Mouse (Mus musculus) regulatory T cell (primary cell): ENCODE data around the gene Gm13762.
"Not testable (repeated sequence)": the region's sequence is repeated elsewhere in the genome, so short reads cannot be mapped to it uniquely, and the experiment has no call there.

ENCODE experiments used
- in situ Hi-C: fragments of 300-600 bp; cut with MboI, MseI; formaldehyde crosslinking; loops from one replicate; pipeline ENCODE4 v1.15.1; 2025; ENCODE audit warnings: high pct_unique_total_duplicates

Gm13762 gene

DNA sequence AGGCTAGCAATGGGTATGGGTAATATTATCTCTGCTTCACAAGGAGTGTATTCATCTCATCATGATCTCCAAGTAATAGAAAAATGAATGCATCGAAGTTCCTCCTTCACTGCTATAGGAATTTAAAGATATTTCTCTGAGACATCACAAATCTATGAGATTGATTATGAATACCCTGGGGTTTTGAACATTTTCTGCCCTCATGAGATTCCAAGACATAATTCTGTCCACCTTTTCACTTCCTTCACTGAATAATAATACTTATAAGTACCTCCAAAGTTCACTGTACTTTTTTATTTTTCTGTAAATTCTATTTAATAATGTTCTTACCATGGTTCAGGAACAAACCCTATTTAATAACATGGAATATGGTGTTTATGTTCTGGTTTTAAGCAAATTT is at the start of gene Gm13762:
Gene Gm13762, minus strand, starts transcription at position 101 of the 400 bp plus-strand sequence.
- in situ Hi-C loops, result no loop called here

DNA sequence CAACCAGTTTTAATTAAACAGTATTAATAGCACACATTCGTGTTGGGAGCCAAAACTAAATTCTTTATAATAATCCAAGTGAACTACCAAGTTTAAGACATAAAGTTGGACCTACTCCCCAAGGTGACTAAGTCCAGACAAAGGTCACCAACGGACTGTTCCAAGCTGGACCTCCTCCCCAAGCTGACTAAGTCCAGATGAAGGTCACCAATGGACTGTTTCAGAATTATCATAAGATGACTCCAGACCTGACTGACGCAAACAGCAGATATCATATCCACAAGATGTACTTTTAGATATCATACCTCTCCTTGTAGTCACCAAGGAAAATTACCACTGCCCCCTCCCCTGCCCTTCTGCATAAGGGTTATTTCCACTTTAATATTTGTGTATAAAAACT is 41.4 kb upstream of the Gm13762 start:
- in situ Hi-C loops, result not testable (repeated sequence)

DNA sequence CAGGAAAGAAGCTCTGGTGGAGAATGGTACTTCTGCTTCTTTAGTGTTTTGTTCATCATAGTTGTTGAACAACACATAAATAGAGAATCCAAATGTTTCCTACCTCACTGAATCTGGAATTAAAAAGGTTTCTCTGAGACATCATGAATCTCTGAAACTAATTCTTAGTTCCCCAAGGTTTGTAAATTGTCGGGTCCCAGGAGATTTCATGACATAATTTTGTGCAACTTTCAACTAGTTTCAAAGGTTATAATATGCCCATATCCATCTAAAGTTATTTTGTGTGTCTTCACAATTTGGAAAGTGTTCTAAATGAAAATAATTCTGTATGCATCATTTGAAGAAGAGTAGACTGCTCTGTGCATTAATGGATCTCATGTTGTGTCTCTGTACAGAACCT is 38.2 kb upstream of the Gm13762 start, which contains the start of gene Olfr1216:
Gene Olfr1216, minus strand, starts transcription at position 101 of the 400 bp plus-strand sequence.
- in situ Hi-C loops, result no loop called here

DNA sequence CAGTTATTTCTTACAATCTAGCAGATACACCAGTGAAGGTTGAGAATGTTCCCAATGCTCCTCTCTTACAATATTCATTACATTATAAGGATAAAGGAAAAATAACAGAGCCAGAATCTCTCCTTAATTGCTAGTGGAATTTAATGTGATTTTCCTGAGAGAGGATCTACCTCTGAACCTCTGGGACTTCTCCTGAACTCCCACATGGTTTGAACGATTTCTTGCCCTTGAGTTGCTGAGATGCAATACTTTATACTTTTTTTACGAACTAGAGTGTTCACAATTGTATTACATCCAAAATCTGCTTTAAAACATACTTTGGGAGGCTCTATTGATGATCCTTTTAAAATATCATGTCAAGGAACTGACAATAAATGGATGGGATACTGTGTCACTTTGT is 26.8 kb upstream of the Gm13762 start, which contains the start of gene Olfr1215:
Gene Olfr1215, minus strand, starts transcription at position 101 of the 400 bp plus-strand sequence.
- in situ Hi-C loops, result no loop called here

DNA sequence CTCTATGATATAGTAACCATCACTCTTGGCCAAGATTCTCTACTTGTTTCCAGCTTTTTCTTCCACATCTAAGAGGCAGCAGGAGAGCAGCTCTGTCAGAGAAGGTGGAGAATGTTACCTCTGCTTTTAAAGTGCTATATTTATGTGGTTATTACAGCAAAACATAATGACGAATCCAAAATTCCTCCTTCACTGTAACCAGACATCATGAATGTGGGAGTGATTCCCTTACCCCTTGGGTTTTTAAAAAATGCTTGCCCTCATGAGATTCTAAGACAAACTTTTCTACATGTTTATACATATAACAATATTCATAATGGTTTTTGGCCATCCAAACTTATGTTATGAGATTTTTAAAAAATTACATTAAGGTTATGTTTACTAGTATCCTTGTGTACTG is 12.5 kb upstream of the Gm13762 start, which contains the start of gene Olfr1214:
Gene Olfr1214, minus strand, starts transcription at position 101 of the 400 bp plus-strand sequence.
- in situ Hi-C loops, result no loop called here

DNA sequence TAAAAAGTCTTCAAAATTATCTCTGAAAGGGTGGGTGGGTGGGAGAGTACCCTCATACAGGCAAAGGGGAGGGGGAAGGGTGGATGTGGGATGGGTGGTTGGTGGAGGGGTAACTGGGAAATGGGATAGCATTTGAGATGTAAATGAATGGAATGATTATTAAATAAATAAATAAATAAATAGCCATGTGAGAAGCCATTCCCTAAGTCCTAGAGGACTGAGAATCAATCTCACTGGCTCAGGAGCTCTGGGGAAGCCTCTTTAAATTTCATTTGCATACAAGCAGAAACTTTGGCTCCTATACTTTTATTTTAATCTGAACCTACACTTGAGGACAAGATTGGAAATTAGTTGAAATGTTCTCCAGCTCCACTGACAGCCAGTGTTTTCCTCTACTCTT is 26.4 kb downstream of the Gm13762 start, which contains the start of gene Olfr1212:
Gene Olfr1212, plus strand, starts transcription at position 301 of the 400 bp plus-strand sequence.
- in situ Hi-C loops, result no loop called here

DNA sequence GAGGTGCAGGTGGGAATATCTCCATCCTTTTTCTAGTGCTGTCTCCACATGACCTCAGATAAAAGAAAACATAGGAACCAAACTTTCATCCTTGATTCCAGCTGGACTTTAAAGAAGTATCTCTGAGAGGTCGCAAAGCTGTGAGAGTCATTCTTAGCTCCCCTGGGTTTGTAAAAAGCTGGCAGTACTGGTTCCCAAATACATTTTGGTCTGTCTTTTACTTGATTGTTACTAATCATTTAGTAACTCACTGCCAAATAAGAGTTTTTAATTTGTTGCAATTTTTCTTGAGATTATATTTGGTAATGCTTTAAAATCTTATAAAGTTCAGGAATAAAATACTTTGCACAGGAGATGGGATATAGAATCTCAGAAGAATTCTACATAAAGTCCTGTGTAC is 42.1 kb downstream of the Gm13762 start, which contains the start of gene Olfr1211:
Gene Olfr1211, minus strand, starts transcription at position 101 of the 400 bp plus-strand sequence.
- in situ Hi-C loops, result no loop called here
